Mouse (Mus musculus) limb, embryonic 13.5 days (tissue): Measurements from ENCODE around the gene Krt26. TPM values are rescaled to one million over a fixed set of nuclear protein-coding genes. Genes with fewer than 3 reads are reported as not detected.

Experiments used
- ATAC-seq: fragments of 200-750 bp; cut with Nextera tagmentation; 2 replicates; pipeline ENCODE4 v1.8.0; 2017; ENCODE audit warnings: low read depth, moderate number of reproducible peaks, moderate TSS enrichment; ENCODE audit not compliant: low FRiP score
- H3K27ac ChIP-seq: fragments of 300-500 bp; sonication (generic); 2 replicates; pipeline ENCODE4 v1.5.1; 2015; ENCODE audit warnings: inconsistent platforms, mild to moderate bottlenecking, moderate library complexity
- H3K27me3 ChIP-seq: fragments of 300-500 bp; sonication (generic); 2 replicates; pipeline ENCODE4 v1.6.1; 2015; ENCODE audit warnings: mild to moderate bottlenecking, inconsistent platforms
- H3K36me3 ChIP-seq: fragments of 300-500 bp; sonication (generic); 2 replicates; pipeline ENCODE4 v1.6.1; 2015; ENCODE audit warnings: inconsistent platforms, mild to moderate bottlenecking, moderate library complexity
- H3K4me1 ChIP-seq: fragments of 300-500 bp; sonication (generic); 2 replicates; pipeline ENCODE4 v1.6.1; 2015; ENCODE audit warnings: inconsistent platforms
- H3K4me2 ChIP-seq: fragments of 300-500 bp; sonication (generic); replicated peaks from 2 replicates; pipeline ENCODE4 v1.6.1; 2015; ENCODE audit warnings: inconsistent platforms, mild to moderate bottlenecking, moderate library complexity
- H3K4me3 ChIP-seq: fragments of 300-500 bp; sonication (generic); 2 replicates; pipeline ENCODE4 v1.5.1; 2015; ENCODE audit warnings: moderate library complexity, mild to moderate bottlenecking, inconsistent platforms
- H3K9ac ChIP-seq: fragments of 300-500 bp; sonication (generic); 2 replicates; pipeline ENCODE4 v1.6.1; 2015; ENCODE audit warnings: mild to moderate bottlenecking, inconsistent platforms
- H3K9me3 ChIP-seq: fragments of 300-500 bp; sonication (generic); 2 replicates; pipeline ENCODE4 v1.6.1; 2016; ENCODE audit warnings: inconsistent platforms
- WGBS: fragments of 180-500 bp; shearing (Covaris S2); methylation state at CpG from one replicate; pipeline ENCODE4 v1.1.7; 2015; 5-methylcytosine and 5-hydroxymethylcytosine counted together
- polyA plus RNA-seq: library from polyadenylated mRNA; unstranded; fragments of >200 nt; fragmentation: Nextera tagmentation; extraction: Ambion mirVana; gene quantifications from 2 replicates; pipeline ENCODE4 v1.2.1, GENCODE M21; 2015

Krt26 gene
- polyA plus RNA-seq, 1 experiment from 2014 or later: not detected

- H3K4me1 ChIP-seq: peaks cover 19% of the 10 kb centered on the region
- H3K27ac ChIP-seq: no peak overlapping the region
- no peaks in the 10 kb centered on the region for H3K9me3 ChIP-seq
- 63% methylated on average over 9 of the region's 9 CpGs for WGBS
- H3K4me2 ChIP-seq: no peak overlapping the region
- no peak overlapping the region for H3K4me3 ChIP-seq
- no peaks in the 10 kb centered on the region for H3K27me3 ChIP-seq
- no peak for ATAC-seq
- H3K36me3 ChIP-seq: no peaks in the 10 kb centered on the region
- H3K9ac ChIP-seq: no peak overlapping the region
Measured at GRCm38 (mm10) chr11:99281116-99281515, 56.6 kb downstream of the Krt26 start.

- H3K27me3 ChIP-seq: no peaks in the 10 kb centered on the region
- no peak overlapping the region for H3K4me3 ChIP-seq
- H3K36me3 ChIP-seq: no peaks in the 10 kb centered on the region
- H3K4me2 ChIP-seq: no peak overlapping the region
- no peak overlapping the region for H3K9ac ChIP-seq
- H3K27ac ChIP-seq: no peak overlapping the region
- peaks cover 18% of the 10 kb centered on the region for H3K4me1 ChIP-seq
- H3K9me3 ChIP-seq: no peaks in the 10 kb centered on the region
- no peak for ATAC-seq
- 63% methylated on average over 5 of the region's 5 CpGs for WGBS
Measured at GRCm38 (mm10) chr11:99279986-99280385, 57.8 kb downstream of the Krt26 start.

Other genes with a start within 250 kb of the Krt26 start
- gene Tns4, start 248.7 kb downstream of the Krt26 start, polyA plus RNA-seq: 0.55 and 1.2 TPM in 2 replicates
- 0.39 and 0.83 TPM in 2 replicates for gene Ccr7, start 182.9 kb downstream of the Krt26 start, polyA plus RNA-seq
- 327 and 346 TPM in 2 replicates for gene Smarce1, start 106.9 kb downstream of the Krt26 start, polyA plus RNA-seq
- 0.17 and 0.24 TPM in 2 replicates for gene Krt222, start 93.9 kb downstream of the Krt26 start, polyA plus RNA-seq
- 0.78 and 1.1 TPM in 2 replicates for gene Krt24, start 52.7 kb downstream of the Krt26 start, polyA plus RNA-seq
- gene Krt25, start 15.0 kb downstream of the Krt26 start, polyA plus RNA-seq: not detected in 2 replicates
- gene Krt27, start 13.1 kb upstream of the Krt26 start, polyA plus RNA-seq: not detected in 2 replicates
- gene Krt28, start 36.9 kb upstream of the Krt26 start, polyA plus RNA-seq: 0.19 and 0.20 TPM in 2 replicates
- 29.7 and 30.8 TPM in 2 replicates for gene Krt10, start 51.4 kb upstream of the Krt26 start, polyA plus RNA-seq
- not detected in 2 replicates for gene Krt12, start 84.3 kb upstream of the Krt26 start, polyA plus RNA-seq
- gene Krt20, start 100.2 kb upstream of the Krt26 start, polyA plus RNA-seq: 0.34 and 0.47 TPM in 2 replicates
- gene Krt23, start 155.2 kb upstream of the Krt26 start, polyA plus RNA-seq: 0.28 and 0.33 TPM in 2 replicates
- gene Krt39, start 183.4 kb upstream of the Krt26 start, polyA plus RNA-seq: not detected in 2 replicates
- not detected in 2 replicates for gene Krt40, start 205.2 kb upstream of the Krt26 start, polyA plus RNA-seq
- gene Krtap3-3, start 212.9 kb upstream of the Krt26 start, polyA plus RNA-seq: not detected in 2 replicates
- gene Krtap3-2, start 218.9 kb upstream of the Krt26 start, polyA plus RNA-seq: not detected in 2 replicates
- gene Gm11939, start 221.5 kb upstream of the Krt26 start, polyA plus RNA-seq: not detected in 2 replicates
- not detected in 2 replicates for gene Krtap3-1, start 228.7 kb upstream of the Krt26 start, polyA plus RNA-seq
- gene Krtap1-5, start 243.1 kb upstream of the Krt26 start, polyA plus RNA-seq: not detected in 2 replicates
- gene Krtap1-4, start 245.7 kb upstream of the Krt26 start, polyA plus RNA-seq: not detected in 2 replicates